8 mouse cellular contexts compared by ENCODE assay signal in genomic region chr5:125465192-125465591, GRCm38 (mm10). TPM values are rescaled to one million over a fixed set of nuclear protein-coding genes. Genes with fewer than 3 reads are reported as not detected.
DNase-seq lines count a peak whose midpoint lies in the region; ATAC-seq and TF ChIP-seq lines count a peak whose summit lies in the region.

No protein-coding gene starts in this region.

- H3K9me3 ChIP-seq in erythroblast, embryonic 14.5 days (ENCODE audit: control insufficient read depth, low read length) = no peaks in the 10 kb centered on the region
- no peaks in the 10 kb centered on the region for H3K9me3 ChIP-seq in limb, embryonic 12.5 days
- no peaks in the 10 kb centered on the region for H3K9me3 ChIP-seq in neural tube, embryonic 14.5 days (ENCODE audit: control insufficient read depth, low read length)

- H3K4me3 ChIP-seq in layer of hippocampus, adult 2 months = peak overlapping the region; percentile 49
- H3K4me3 ChIP-seq in erythroblast, embryonic 14.5 days (replicated peaks) = peak overlapping the region; percentile 58
- peak overlapping the region; percentile 36; the same call in 1 of the 2 replicates for H3K4me3 ChIP-seq in limb, embryonic 12.5 days (replicated peaks)
- no peak overlapping the region for H3K4me3 ChIP-seq in neural tube, embryonic 14.5 days (ENCODE audit: low read depth, low read length)

- H3K9ac ChIP-seq in limb, embryonic 12.5 days (replicated peaks) = no peak overlapping the region
- no peak overlapping the region for H3K9ac ChIP-seq in neural tube, embryonic 14.5 days (replicated peaks; ENCODE audit: low read depth, low read length)

- WGBS in limb, embryonic 12.5 days = 44% methylated on average over 7 of the region's 7 CpGs
- WGBS in neural tube, embryonic 14.5 days = 46% methylated on average over 7 of the region's 7 CpGs

- 0 out of 2 replicates have a peak overlapping the region, but pooled peaks have one; percentile 40 for H3K27ac ChIP-seq in layer of hippocampus, adult 2 months
- peak overlapping the region; percentile 19; the same call in 1 of the 2 replicates for H3K27ac ChIP-seq in limb, embryonic 12.5 days
- H3K27ac ChIP-seq in neural tube, embryonic 14.5 days (ENCODE audit: low read depth, low read length) = no peak overlapping the region

- H3K4me1 ChIP-seq in erythroblast, embryonic 14.5 days (ENCODE audit: control insufficient read depth) = peaks cover 61% of the 10 kb centered on the region
- no peaks in the 10 kb centered on the region; the same call in 1 of the 2 replicates for H3K4me1 ChIP-seq in limb, embryonic 12.5 days (replicated peaks)
- H3K4me1 ChIP-seq in neural tube, embryonic 14.5 days (ENCODE audit: control insufficient read depth, insufficient read depth, low read length) = no peaks in the 10 kb centered on the region

- no peaks in the 10 kb centered on the region for H3K27me3 ChIP-seq in erythroblast, embryonic 14.5 days (ENCODE audit: control insufficient read depth)
- no peaks in the 10 kb centered on the region for H3K27me3 ChIP-seq in limb, embryonic 12.5 days
- no peaks in the 10 kb centered on the region for H3K27me3 ChIP-seq in neural tube, embryonic 14.5 days (ENCODE audit: control insufficient read depth, insufficient read depth, low read length)

- TF ChIP-seq CTCF in layer of hippocampus, adult 2 months (conservative IDR thresholded peaks at IDR 0.05) = no peak

- DNase-seq in layer of hippocampus, adult 2 months (ENCODE audit: low spot score in 2 of 2) = no peak
- DNase-seq in layer of hippocampus, postnatal 25 days (ENCODE audit: extremely low spot score in 1 of 2, low spot score in 1 of 2) = no peak
- DNase-seq in left cerebral cortex, postnatal 14 days (ENCODE audit: low spot score in 2 of 2) = no peak
- DNase-seq in gastrocnemius, postnatal 25 days = no peak

- H3K36me3 ChIP-seq in erythroblast, embryonic 14.5 days (ENCODE audit: control insufficient read depth) = no peaks in the 10 kb centered on the region
- no peaks in the 10 kb centered on the region for H3K36me3 ChIP-seq in limb, embryonic 12.5 days
- no peaks in the 10 kb centered on the region for H3K36me3 ChIP-seq in neural tube, embryonic 14.5 days (ENCODE audit: control insufficient read depth, insufficient read depth, low read length)

- peak; percentile 40 for ATAC-seq in limb, embryonic 12.5 days (ENCODE audit: insufficient number of reproducible peaks, insufficient read depth, low FRiP score, low TSS enrichment, low read depth)
- no peak for ATAC-seq in neural tube, embryonic 14.5 days (ENCODE audit: low read depth)
- no peak for ATAC-seq in activated CD4-positive, CD25-positive, alpha-beta regulatory T cell, adult 4 months

- H3K4me2 ChIP-seq in limb, embryonic 12.5 days = peak overlapping the region; percentile 58
- peak overlapping the region; percentile 35 for H3K4me2 ChIP-seq in neural tube, embryonic 14.5 days (ENCODE audit: low read depth, low read length)

- intact Hi-C loops in left cerebral cortex, postnatal 14 days (cut with DNase I) = no loop called here

RNA-seq across cellular contexts. Expression of gene Aacs, which starts 10.4 kb away (rescaled TPM):
- 10 to 100 TPM; 48.1 to 55.5 TPM for total RNA-seq in layer of hippocampus, adult 2 months (2021)
- total RNA-seq in layer of hippocampus, postnatal 25 days (2021) = 10 to 100 TPM; 62.5 to 66.7 TPM
- polyA plus RNA-seq in erythroblast, embryonic 14.5 days (2012) = 0.25 and 0.32 TPM in 2 replicates
- 35.7 and 40.1 TPM in 2 replicates for polyA plus RNA-seq in limb, embryonic 12.5 days (2016; fragmentation: Nextera tagmentation; extraction: Ambion mirVana)
- polyA plus RNA-seq in neural tube, embryonic 14.5 days (2014; fragmentation: Nextera tagmentation; extraction: Ambion mirVana) = 78.9 and 79.8 TPM in 2 replicates
- 10 to 100 TPM; 62.2 to 68.4 TPM for total RNA-seq in left cerebral cortex, postnatal 14 days (2021)
- 10 to 100 TPM; 18.0 to 36.4 TPM for polyA plus RNA-seq in activated CD4-positive, CD25-positive, alpha-beta regulatory T cell, adult 4 months (2017; shearing (Covaris generic))
- total RNA-seq in gastrocnemius, postnatal 25 days (2021) = 1 to 10 TPM; 3.3 to 4.8 TPM

RNA-seq across cellular contexts. Expression of gene Bri3bp, which starts 23.8 kb away (rescaled TPM):
- total RNA-seq in layer of hippocampus, adult 2 months (2021) = 100 to 1,000 TPM in 1 of 2 experiments, 10 to 100 TPM in 1; 93.2 to 107 TPM
- 100 to 1,000 TPM; 101 to 109 TPM for total RNA-seq in layer of hippocampus, postnatal 25 days (2021)
- polyA plus RNA-seq in erythroblast, embryonic 14.5 days (2012) = 0.16 and 0.38 TPM in 2 replicates
- 40.3 and 40.7 TPM in 2 replicates for polyA plus RNA-seq in limb, embryonic 12.5 days (2016; fragmentation: Nextera tagmentation; extraction: Ambion mirVana)
- 34.5 and 40.5 TPM in 2 replicates for polyA plus RNA-seq in neural tube, embryonic 14.5 days (2014; fragmentation: Nextera tagmentation; extraction: Ambion mirVana)
- 10 to 100 TPM; 81.0 to 85.6 TPM for total RNA-seq in left cerebral cortex, postnatal 14 days (2021)
- 10 to 100 TPM; 13.7 to 14.3 TPM for polyA plus RNA-seq in activated CD4-positive, CD25-positive, alpha-beta regulatory T cell, adult 4 months (2017; shearing (Covaris generic))
- total RNA-seq in gastrocnemius, postnatal 25 days (2021) = 1 to 10 TPM; 3.5 to 4.7 TPM

RNA-seq across cellular contexts. Expression of gene Dhx37, which starts 31.3 kb away (rescaled TPM):
- total RNA-seq in layer of hippocampus, adult 2 months (2021) = 10 to 100 TPM; 15.2 to 15.6 TPM
- 10 to 100 TPM; 11.9 to 14.8 TPM for total RNA-seq in layer of hippocampus, postnatal 25 days (2021)
- 0.95 and 1.0 TPM in 2 replicates for polyA plus RNA-seq in erythroblast, embryonic 14.5 days (2012)
- 16.1 and 16.5 TPM in 2 replicates for polyA plus RNA-seq in limb, embryonic 12.5 days (2016; fragmentation: Nextera tagmentation; extraction: Ambion mirVana)
- 8.5 and 8.6 TPM in 2 replicates for polyA plus RNA-seq in neural tube, embryonic 14.5 days (2014; fragmentation: Nextera tagmentation; extraction: Ambion mirVana)
- total RNA-seq in left cerebral cortex, postnatal 14 days (2021) = 10 to 100 TPM; 10.1 to 10.9 TPM
- polyA plus RNA-seq in activated CD4-positive, CD25-positive, alpha-beta regulatory T cell, adult 4 months (2017; shearing (Covaris generic)) = 10 to 100 TPM in 1 of 2 experiments, 1 to 10 TPM in 1; 6.1 to 13.8 TPM
- total RNA-seq in gastrocnemius, postnatal 25 days (2021) = 1 to 10 TPM; 3.6 to 3.8 TPM

Comparison
In these comparisons a context has a peak if more than half of its experiments do, and no peak if none do; other contexts are left out.
1. RNA of gene Aacs, which starts 10.4 kb away (total RNA-seq): 62.2 to 68.4 TPM in left cerebral cortex, postnatal 14 days, 62.5 to 66.7 TPM in layer of hippocampus, postnatal 25 days and 48.1 to 55.5 TPM in layer of hippocampus, adult 2 months; 3.3 to 4.8 TPM in gastrocnemius, postnatal 25 days; every median in the first group is over 4 times any median in the second.
2. RNA of gene Bri3bp, which starts 23.8 kb away (total RNA-seq): 101 to 109 TPM in layer of hippocampus, postnatal 25 days, 93.2 to 107 TPM in layer of hippocampus, adult 2 months and 81.0 to 85.6 TPM in left cerebral cortex, postnatal 14 days; 3.5 to 4.7 TPM in gastrocnemius, postnatal 25 days; every median in the first group is over 10 times any median in the second.